28 mouse cellular contexts compared by ENCODE assay signal in the genomic region with DNA sequence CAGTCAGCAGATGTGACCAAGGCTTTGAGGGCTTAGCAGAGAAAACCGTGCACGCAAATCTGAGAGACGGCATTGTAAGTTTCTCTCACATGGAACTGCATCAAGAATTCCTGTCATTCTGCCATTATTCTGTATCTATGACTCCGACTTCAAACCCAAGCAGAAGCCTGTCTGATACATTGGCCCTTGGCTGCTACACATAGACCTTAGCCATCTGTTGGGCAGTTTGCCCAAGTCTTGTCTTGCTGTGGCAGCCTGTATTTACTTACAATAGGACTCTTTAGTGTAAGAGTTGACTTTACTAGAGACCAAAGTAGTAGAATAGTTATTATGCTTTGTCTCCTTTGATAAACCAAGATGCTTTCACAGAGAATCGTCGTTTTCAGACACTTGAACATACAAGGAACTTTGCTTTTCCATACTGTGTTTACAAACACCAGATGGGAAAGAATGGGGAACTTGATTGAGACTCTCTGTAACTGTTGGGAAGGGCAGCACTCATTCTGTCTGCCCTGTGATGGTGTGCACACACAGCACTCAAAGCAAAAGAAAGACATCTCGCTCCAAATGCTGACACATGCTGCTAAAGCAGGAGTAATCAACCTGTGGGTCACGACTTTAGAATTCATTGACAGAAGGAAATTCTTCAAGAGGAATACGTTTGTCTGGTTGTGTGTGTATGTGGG.
DNase-seq lines count a peak whose midpoint lies in the region; ATAC-seq and TF ChIP-seq lines count a peak whose summit lies in the region.
"Had no signal": no experiment of that assay in that cellular context is flagged by ENCODE, and none has a peak within 500 bp of the region (broad histone marks: within the 10 kb centered on the region; RNA-seq: fewer than 3 reads in every experiment).

No protein-coding gene starts in this region.

- 57% methylated on average over 9 of the region's 9 CpGs for WGBS in hindbrain, postnatal 0 days
- 77% methylated on average over 9 of the region's 9 CpGs for WGBS in hindbrain, embryonic 13.5 days
- 64% methylated on average over 9 of the region's 9 CpGs for whole genome bisulfite sequencing in lung, embryonic 14.5 days
- WGBS in lung, adult 2 months, result 73% methylated on average over 9 of the region's 9 CpGs

- H3K4me3 ChIP-seq in hindbrain, postnatal 0 days (ENCODE audit: low read length), result no peak overlapping the region
- H3K4me3 ChIP-seq in hindbrain, embryonic 13.5 days, result no peak overlapping the region
- no peak overlapping the region for H3K4me3 ChIP-seq in lung, embryonic 14.5 days (ENCODE audit: low read depth, low read length)
- H3K4me3 ChIP-seq in lung, adult 2 months (replicated peaks; ENCODE audit: extremely low read depth, low read depth, low read length), result no peak overlapping the region
- H3K4me3 ChIP-seq: gastrocnemius, adult 2 months; heart, embryonic 13.5 days; hindbrain, embryonic 15.5 days; intestine, embryonic 15.5 days; limb, embryonic 12.5 days; liver, embryonic 12.5 days; midbrain, embryonic 10.5 days; myocyte; neural tube, embryonic 12.5 days; stomach, embryonic 15.5 days had no signal

- no peaks in the 10 kb centered on the region for H3K9me3 ChIP-seq in hindbrain, postnatal 0 days (ENCODE audit: low read length)
- H3K9me3 ChIP-seq in hindbrain, embryonic 13.5 days, result no peaks in the 10 kb centered on the region
- H3K9me3 ChIP-seq in lung, embryonic 14.5 days (ENCODE audit: low read depth, low read length), result no peaks in the 10 kb centered on the region
- H3K9me3 ChIP-seq: heart, embryonic 13.5 days; hindbrain, embryonic 15.5 days; intestine, embryonic 15.5 days; limb, embryonic 12.5 days; liver, embryonic 12.5 days; midbrain, embryonic 10.5 days; neural tube, embryonic 12.5 days; stomach, embryonic 15.5 days had no signal

- DNase-seq in cerebellum, postnatal 14 days, result peak; percentile 18 to 41
- no peak for DNase-seq in cerebellum, adult 11-12 months
- DNase-seq in hindbrain, postnatal 0 days (ENCODE audit: low spot score), result peak; percentile 54
- peak; percentile 76 for DNase-seq in lung, embryonic 14.5 days
- DNase-seq in lung, adult 2 months, result no peak
- peak; percentile 87 for DNase-seq in brain, embryonic 14.5 days (ENCODE audit: low read depth)
- DNase-seq in spleen, adult 12 weeks (ENCODE audit: low spot score), result no peak
- DNase-seq: adrenal gland, postnatal 14 days; cerebellum, postnatal 36 days; gastrocnemius, adult 2 months; gastrocnemius, postnatal 36 days; heart, postnatal 10 days; kidney, adult 9 months; kidney, postnatal 14 days; layer of hippocampus, adult 9-11 months; liver, postnatal 0 days; thymus, postnatal 14 days had no signal

- no peak for TF ChIP-seq POLR2A in lung, adult 2 months (IDR thresholded peaks at IDR 0.05; ENCODE audit: borderline replicate concordance, extremely low read depth, low read depth, low read length)
- TF ChIP-seq POLR2A in brain, embryonic 14.5 days (IDR thresholded peaks at IDR 0.05; ENCODE audit: borderline replicate concordance, extremely low read depth, insufficient read depth, insufficient read length, poor library complexity, severe bottlenecking), result no peak

- H3K4me2 ChIP-seq in hindbrain, postnatal 0 days (ENCODE audit: low read depth, low read length), result no peak overlapping the region
- H3K4me2 ChIP-seq in hindbrain, embryonic 13.5 days, result no peak overlapping the region
- no peak overlapping the region for H3K4me2 ChIP-seq in lung, embryonic 14.5 days
- H3K4me2 ChIP-seq: heart, embryonic 13.5 days; hindbrain, embryonic 15.5 days; intestine, embryonic 15.5 days; limb, embryonic 12.5 days; liver, embryonic 12.5 days; neural tube, embryonic 12.5 days; stomach, embryonic 15.5 days had no signal

- no peaks in the 10 kb centered on the region for H3K4me1 ChIP-seq in hindbrain, postnatal 0 days (ENCODE audit: insufficient read depth, low read length)
- H3K4me1 ChIP-seq in hindbrain, embryonic 13.5 days (replicated peaks), result no peaks in the 10 kb centered on the region
- no peaks in the 10 kb centered on the region for H3K4me1 ChIP-seq in lung, embryonic 14.5 days (ENCODE audit: insufficient read depth)
- no peaks in the 10 kb centered on the region for H3K4me1 ChIP-seq in lung, adult 2 months (ENCODE audit: control insufficient read depth, insufficient read depth, low read length)
- H3K4me1 ChIP-seq: heart, embryonic 13.5 days; intestine, embryonic 15.5 days; limb, embryonic 12.5 days; liver, embryonic 12.5 days; midbrain, embryonic 10.5 days; neural tube, embryonic 12.5 days; stomach, embryonic 15.5 days had no signal

- no peak overlapping the region for H3K9ac ChIP-seq in hindbrain, postnatal 0 days (replicated peaks; ENCODE audit: low read length)
- no peak overlapping the region for H3K9ac ChIP-seq in hindbrain, embryonic 13.5 days
- no peak overlapping the region for H3K9ac ChIP-seq in lung, embryonic 14.5 days
- H3K9ac ChIP-seq: heart, embryonic 13.5 days; hindbrain, embryonic 15.5 days; intestine, embryonic 15.5 days; limb, embryonic 12.5 days; liver, embryonic 12.5 days; liver, postnatal 0 days; neural tube, embryonic 12.5 days; stomach, embryonic 15.5 days had no signal

- H3K27me3 ChIP-seq in hindbrain, postnatal 0 days (ENCODE audit: insufficient read depth, low read length), result no peaks in the 10 kb centered on the region
- H3K27me3 ChIP-seq in hindbrain, embryonic 13.5 days, result no peaks in the 10 kb centered on the region
- no peaks in the 10 kb centered on the region for H3K27me3 ChIP-seq in lung, embryonic 14.5 days (ENCODE audit: insufficient read depth, low read length)
- H3K27me3 ChIP-seq: heart, embryonic 13.5 days; hindbrain, embryonic 15.5 days; intestine, embryonic 15.5 days; limb, embryonic 12.5 days; neural tube, embryonic 12.5 days; stomach, embryonic 15.5 days had no signal

- no peak for TF ChIP-seq CTCF in hindbrain, postnatal 0 days (IDR thresholded peaks at IDR 0.05; ENCODE audit: low read depth)
- no peak for TF ChIP-seq CTCF in lung, embryonic 14.5 days (IDR thresholded peaks at IDR 0.05; ENCODE audit: low read depth)
- no peak for TF ChIP-seq CTCF in lung, adult 2 months (IDR thresholded peaks at IDR 0.05; ENCODE audit: insufficient read depth, low read length)
- no peak for TF ChIP-seq CTCF in brain, embryonic 14.5 days (IDR thresholded peaks at IDR 0.05; ENCODE audit: borderline replicate concordance, extremely low read depth, insufficient read depth, insufficient read length)

- no peak for ATAC-seq in hindbrain, postnatal 0 days
- no peak for ATAC-seq in hindbrain, embryonic 13.5 days (ENCODE audit: low FRiP score)
- ATAC-seq in lung, embryonic 14.5 days (ENCODE audit: insufficient read depth), result peak; percentile 63; the same call in 1 of the 2 replicates
- ATAC-seq: intestine, embryonic 15.5 days; liver, embryonic 12.5 days; liver, postnatal 0 days; midbrain, embryonic 16.5 days had no signal

- no peak overlapping the region for H3K27ac ChIP-seq in hindbrain, postnatal 0 days
- no peak overlapping the region for H3K27ac ChIP-seq in hindbrain, embryonic 13.5 days
- H3K27ac ChIP-seq in lung, embryonic 14.5 days (ENCODE audit: low read depth), result no peak overlapping the region
- H3K27ac ChIP-seq: gastrocnemius, adult 2 months; heart, embryonic 13.5 days; hindbrain, embryonic 15.5 days; intestine, embryonic 15.5 days; limb, embryonic 12.5 days; liver, embryonic 12.5 days; midbrain, embryonic 10.5 days; neural tube, embryonic 12.5 days; stomach, embryonic 15.5 days had no signal

- H3K36me3 ChIP-seq in hindbrain, postnatal 0 days (ENCODE audit: insufficient read depth, low read length), result no peaks in the 10 kb centered on the region
- H3K36me3 ChIP-seq in hindbrain, embryonic 13.5 days, result no peaks in the 10 kb centered on the region
- H3K36me3 ChIP-seq in lung, embryonic 14.5 days (ENCODE audit: insufficient read depth), result no peaks in the 10 kb centered on the region
- H3K36me3 ChIP-seq: heart, embryonic 13.5 days; hindbrain, embryonic 15.5 days; intestine, embryonic 15.5 days; limb, embryonic 12.5 days; liver, embryonic 12.5 days; midbrain, embryonic 10.5 days; neural tube, embryonic 12.5 days; stomach, embryonic 15.5 days had no signal

Comparison
In these comparisons a context has a peak if more than half of its experiments do, and no peak if none do; other contexts are left out.
1. DNase-seq: peak in cerebellum, postnatal 14 days (2 of 2), hindbrain, postnatal 0 days (single experiment), lung, embryonic 14.5 days (single experiment) and brain, embryonic 14.5 days (single experiment); none in cerebellum, adult 11-12 months (single experiment), lung, adult 2 months (single experiment) and spleen, adult 12 weeks (single experiment).